Mouse (Mus musculus) kidney, postnatal 14 days (tissue): Measurements from ENCODE around the gene Pam.
"Not testable (repeated sequence)": the region's sequence is repeated elsewhere in the genome, so short reads cannot be mapped to it uniquely, and the experiment has no call there.

Experiments
- DNase-seq: peaks from one replicate; pipeline ENCODE4 v3.0.0; 2022; ENCODE audit warnings: mixed read lengths

Pam gene

DNA sequence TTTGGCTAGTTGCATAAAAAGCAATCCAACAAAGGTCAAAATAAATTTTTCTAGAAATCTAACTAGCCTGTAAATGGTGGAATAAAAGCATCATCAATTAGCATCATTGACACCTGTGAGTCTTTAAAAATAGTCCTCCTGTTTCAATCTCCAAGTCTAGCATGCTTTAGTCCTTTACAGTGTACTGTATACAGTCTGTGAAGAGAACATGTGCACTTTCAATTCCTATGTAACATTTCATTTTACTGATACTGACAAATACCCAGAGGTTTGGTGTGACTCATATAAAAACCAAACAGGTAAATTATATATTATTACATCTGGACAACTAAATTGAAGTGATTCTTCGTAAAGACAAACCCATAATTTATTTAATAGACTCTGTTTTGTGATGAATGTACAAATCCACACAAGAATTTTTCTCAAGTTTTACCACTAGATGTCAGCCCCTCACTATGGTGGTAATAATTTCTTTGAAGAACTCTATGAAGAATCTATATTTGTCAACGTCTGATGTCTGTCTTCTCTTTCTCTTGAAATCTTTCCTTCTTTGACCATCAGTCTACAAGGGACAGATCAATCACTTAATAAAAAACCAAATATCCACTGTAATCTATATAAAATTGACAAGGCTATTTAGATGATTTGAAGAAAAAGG, 286.1 kb downstream of the Pam start:
- peak; percentile 12 for DNase-seq

DNA sequence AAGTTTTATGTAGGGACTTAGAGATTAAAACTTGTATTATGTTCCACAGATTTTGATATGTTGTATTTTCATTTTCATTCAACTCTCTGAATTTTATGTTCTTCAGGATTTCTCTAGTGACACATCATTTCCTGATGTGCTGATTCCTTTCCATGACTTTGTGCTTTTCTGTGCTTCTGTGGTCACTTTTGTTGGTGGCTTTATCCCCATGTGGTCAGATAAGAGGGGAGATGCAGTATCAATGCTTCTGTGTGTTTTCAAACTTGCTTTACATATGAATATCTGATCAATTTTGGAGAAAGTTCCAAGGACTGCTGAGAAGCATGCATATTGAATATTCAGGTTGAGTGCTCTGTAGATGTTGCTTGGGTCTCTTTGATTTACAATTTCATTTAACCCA, 290.9 kb downstream of the Pam start:
- no peak for DNase-seq

DNA sequence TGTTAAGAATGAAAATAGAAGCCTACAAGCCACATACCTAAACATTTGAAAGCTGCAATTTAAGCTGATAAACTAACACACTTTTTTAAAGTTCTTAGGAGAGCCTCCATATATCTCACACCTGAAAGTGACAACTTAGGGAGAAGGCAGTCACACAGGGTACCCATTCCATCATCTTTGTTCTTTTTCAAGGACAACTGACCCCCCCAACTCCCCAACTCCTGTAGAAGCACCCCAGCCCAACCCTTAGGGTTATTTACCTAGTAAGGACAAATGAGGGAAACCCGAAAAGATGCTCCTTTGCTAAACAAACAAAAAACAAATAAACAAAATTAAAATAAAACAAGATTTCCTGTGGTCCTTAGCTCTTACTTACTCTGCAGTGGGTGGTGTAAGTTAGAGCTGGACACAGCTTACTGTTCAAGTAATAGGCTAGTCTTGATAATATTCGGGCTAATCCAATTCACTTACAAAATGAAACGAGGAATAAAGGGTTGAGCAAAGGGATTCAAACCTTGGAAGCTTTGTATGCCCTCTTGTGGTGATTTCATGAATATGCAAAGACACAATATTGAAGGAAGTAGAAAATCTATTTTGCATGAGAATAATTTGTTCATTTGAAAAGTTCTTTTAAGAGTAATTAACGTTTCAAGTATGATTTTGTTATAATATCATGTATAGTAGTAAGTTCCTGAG, 293.1 kb downstream of the Pam start:
- DNase-seq: no peak

DNA sequence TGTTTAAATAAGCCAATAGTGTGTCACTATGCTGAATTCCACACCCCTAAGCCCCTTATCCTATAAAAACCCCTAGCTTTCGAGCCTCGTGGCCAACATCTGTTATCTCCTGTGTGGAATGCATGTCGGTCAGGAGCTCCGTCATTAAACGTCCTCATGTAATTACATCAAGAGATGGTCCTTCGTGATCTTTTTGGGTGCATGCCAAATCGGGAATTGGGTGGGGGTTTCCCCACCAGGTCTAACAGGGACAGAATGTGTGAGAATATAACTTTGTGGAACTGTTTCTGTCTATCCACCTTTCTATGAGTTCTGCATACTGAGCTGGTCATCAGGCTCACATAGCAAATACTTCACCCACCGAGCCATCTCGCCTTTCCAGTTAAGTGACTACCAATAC, 299.5 kb downstream of the Pam start:
- DNase-seq: no peak

DNA sequence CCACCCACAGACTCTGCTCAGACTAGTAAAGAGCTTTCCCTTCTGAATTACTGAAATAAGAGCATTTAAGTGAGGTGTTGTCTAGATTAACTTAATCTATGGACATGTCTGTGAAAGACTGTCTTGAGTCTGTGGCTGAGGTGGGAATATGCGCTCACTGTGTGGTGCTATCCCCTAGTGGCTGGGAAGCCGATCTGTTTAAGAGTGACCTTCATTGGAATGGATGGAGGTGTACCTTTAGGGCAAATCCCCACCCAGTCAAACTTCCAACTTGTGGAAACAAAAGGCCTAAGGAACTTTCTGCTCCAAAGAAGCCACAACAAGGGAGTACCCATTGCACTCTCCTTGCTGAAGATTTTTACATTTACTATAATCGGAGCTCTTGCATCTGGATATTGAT, 301.3 kb downstream of the Pam start:
- DNase-seq: no peak

DNA sequence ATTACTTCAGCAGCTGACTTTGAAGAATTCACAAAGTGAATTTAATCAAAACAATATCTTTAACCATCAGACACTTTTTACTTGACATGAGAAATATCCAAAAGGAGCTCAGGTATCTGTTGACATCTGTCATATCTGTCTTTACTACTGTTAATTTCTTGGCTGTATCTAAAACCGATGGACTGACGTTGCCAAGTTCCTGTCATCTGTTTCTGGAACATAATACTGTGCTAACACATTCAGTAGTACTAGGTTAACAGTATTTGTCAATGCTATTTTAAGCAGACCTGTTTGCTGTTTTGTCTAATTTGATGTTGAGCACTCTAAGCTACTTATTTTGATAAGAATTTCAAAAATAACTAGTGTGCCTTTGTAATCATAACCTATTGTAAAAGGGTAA, 307.0 kb downstream of the Pam start:
- DNase-seq: no peak

DNA sequence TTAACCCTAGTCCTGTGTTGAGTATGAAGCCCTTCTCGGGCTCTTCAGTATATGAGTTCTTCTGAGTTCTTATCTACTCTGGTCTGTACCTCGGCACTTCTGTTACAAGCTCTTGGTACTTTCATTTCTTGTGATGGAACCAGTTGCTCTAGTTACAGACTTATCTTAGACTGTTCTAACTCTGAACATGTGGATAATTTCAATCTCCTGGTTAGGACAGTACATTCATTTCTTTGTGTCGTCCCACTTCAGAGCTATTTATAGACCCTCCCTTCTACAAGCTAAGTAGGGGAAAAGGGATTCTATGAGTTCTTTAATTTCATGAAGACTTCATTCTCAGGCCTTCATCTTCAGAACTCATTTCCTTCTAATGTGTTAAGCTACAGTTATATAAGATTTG, 307.8 kb downstream of the Pam start:
- DNase-seq: no peak

DNA sequence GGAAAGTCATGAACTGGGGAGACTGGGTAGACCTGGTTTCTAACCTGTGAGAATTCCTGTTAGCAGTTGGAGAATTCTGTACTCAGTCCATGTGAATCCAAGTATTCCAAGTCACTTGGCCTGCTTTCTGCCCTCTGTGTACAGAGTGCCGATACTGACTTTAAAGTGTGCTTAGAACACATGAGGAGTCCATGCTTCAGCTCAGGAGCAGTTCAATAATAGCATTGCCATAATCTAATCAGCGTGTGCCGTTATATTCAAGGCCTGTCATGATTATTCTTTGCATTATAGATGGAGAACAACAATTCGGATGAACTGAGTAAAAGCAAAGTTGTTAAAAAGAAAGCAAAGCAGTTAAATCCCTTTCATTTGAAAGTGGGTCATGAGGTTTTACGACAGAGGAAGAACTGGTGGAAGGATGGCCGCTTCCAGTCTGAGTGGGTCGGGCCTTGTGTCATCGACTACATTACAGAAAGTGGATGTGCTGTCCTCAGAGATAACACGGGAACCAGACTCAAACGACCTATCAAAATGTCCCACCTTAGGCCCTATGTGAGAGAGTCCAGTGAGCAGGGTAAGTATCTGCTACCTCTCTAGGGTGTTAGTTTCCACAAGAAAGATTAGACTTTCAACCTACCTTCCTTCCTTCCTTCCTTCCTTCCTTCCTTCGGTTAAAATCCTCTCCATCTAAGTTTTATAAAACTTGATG, 309.6 kb downstream of the Pam start:
- no peak for DNase-seq

DNA sequence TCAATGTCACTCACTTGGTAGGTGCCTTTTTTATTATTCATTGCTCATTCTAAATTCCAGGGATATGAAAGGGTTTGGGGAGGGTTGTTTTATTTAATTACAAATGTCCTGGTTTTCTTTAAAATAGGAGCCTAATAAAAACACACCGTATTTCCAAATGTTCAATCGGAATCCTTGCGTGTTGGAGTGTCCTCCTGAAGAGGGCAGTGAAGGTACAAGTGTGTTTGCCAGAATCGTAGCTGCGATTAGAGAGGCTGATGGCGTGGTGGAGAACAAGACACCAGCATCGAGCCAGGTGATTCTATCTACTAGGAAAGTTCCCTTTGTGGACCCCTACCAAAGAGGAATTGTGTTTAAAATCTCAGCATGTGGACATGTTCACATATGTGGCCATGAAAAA, 310.5 kb downstream of the Pam start:
- DNase-seq: no peak

DNA sequence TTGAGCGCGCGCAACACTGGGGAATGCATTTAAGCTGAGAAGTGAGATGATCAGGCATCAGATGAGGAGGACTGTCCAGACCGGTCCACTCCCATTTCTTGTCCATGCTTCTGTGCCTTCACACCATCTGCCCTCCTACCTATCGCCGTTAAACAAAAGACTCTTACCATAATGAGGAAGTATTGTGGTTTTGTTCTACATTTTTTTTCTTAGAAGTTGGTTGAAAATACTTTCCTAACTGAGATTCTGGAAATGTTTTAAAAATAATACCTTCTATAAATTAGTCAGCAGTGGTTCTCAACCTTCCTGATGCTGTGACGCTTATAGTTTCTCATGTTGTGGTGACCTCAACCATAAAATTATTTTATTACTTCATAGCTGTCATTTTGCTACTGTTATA, 313.8 kb downstream of the Pam start:
- no peak for DNase-seq

DNA sequence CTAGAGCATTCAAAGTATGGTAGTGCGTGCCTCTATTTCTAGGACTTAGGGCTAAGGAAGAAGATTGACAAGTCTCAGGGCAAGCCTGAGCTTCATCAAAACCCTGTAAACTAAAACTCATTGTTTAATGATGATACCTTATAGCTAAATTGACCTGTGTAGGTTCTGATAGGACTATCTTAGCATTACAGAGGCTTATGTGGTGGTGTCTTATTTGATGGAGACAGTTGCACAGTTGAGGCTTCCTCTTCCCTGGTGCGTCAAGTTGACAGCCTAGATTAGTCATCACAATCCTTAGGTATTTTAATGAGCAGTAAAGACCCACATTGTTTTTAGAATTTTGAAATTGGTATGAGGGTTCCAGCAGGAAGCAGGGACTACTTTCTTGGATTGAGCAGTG, 321.5 kb downstream of the Pam start:
- DNase-seq: no peak

DNA sequence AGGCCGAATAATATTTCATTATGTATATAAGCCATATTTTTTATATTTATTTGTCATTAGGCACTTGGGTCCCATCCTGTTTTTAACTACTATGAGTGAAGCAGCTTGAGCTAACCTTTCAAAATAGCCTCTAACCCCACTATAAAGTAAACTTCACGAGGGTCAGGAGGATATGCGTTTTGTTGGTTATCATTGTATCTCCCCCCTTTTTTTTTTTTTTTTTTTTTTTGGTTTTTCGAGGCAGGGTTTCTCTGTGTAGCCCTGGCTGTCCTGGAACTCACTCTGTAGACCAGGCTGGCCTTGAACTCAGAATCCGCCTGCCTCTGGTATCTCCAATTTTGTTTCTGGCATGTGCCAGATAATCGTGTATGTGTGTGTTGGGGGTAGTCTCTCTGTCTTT, 322.1 kb downstream of the Pam start:
- DNase-seq: no peak

DNA sequence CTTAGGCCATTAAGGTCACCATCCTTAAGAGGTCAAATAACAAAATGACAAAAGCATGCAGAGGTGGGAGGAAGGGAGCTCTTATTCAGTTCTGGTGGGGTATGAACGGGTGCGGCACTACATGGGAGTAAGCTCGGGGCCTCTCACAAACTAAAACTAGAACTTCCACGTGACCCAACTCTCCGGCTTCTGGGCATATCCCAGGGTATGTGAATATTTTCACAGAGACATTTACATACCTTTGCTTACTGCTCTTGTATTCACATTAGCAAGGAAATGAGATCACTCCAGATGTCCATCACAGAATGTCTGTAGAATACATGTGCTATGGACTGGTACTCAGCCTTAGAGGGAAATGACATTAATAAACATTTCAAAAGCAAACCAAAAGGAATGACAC, 323.7 kb downstream of the Pam start:
- DNase-seq: no peak

DNA sequence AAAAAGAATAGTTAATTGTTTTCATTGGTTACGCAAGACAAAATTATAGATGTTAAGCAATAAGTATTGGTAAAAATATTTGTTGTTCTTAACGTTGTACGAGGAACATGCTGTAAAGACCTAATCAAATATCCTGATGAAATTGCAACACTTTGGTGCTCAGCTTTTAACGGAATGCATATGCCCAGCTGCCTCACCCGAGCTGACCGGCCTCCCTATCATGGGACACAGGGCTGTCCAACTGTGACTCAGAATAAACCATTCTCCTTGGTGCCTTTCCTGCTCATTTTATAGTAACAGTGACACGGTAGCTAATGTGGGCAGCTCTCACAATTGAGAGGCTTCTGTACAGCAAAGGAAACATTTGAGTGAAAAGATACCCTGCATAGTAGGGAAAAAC, 324.3 kb downstream of the Pam start:
- no peak for DNase-seq

DNA sequence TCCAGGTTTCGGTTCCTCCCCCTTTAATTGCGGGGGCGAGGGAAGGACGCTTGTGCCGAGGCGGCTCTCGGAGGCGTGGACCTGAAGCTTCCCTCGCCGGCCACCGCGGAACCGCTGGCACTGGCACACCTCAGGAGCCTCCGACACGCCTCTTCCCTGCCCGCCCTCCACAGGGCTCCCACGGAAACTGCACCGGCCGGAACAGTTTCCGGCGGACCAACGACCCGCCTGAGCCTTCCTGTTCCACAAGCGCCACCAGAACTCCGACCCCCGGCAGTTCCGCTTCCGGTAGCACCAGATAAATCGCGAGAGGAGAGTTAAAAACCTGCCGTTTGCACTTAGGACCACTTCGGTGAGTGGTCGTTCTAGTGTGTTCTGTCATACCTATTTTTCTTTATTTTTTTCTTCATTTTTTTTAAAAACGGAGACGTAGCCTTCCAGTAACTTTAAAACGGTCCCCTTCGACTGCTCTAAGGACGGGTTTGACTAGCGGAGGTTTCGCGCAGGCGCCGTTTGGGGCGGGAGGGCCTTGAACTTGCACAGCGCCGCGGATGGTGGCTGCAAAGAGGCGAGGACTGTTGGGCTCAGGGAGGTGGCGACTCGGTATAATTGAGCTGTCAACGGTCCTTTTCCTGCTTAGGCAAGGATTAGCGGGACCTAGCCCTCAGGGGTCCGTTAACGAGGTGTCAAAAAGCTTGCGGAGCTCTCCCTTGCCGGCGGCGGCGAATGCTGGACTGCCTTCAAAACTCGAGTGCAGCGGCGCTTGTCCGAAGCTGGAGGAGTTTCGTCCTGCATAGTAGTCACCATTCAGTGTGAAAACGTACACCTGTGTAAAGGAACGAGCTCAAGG, 325.3 kb downstream of the Pam start, which contains the start of the genes Gin1 and Ppip5k2:
TSS of gene Gin1 (plus strand) at position 269 of the 850 bp plus-strand sequence.
TSS of gene Ppip5k2 (minus strand) at position 508 of the 850 bp plus-strand sequence.
- peak; percentile 96 for DNase-seq

DNA sequence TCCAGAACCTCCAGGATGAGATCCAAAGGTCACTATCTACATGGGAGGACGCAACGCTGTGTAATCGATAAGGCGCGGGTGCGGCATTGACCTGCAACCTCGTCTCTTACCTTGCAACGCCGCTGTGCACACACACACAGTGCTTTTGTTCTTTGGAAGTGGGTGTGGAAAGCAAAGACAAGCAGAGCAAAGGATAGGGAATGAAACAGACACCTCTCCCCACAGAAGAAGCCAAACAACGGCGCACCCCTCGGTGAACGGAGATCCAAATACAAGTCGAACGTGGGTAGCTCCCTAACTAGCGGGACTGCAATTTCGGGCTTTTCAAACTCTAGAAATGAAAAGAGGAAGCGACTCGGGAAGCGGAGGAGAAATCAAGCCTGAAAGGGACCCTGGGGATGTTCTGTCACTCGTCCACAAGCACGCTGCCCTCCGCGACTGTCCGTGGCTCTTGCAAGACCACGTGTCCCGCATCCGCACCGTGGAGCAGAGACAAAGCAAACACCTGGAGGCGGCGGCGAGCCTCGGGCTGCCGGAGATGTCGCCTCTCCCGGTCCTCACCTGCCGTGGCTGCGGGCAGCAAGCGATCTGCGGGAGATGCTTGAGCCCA, 326.0 kb downstream of the Pam start:
- peak; percentile 19 for DNase-seq

DNA sequence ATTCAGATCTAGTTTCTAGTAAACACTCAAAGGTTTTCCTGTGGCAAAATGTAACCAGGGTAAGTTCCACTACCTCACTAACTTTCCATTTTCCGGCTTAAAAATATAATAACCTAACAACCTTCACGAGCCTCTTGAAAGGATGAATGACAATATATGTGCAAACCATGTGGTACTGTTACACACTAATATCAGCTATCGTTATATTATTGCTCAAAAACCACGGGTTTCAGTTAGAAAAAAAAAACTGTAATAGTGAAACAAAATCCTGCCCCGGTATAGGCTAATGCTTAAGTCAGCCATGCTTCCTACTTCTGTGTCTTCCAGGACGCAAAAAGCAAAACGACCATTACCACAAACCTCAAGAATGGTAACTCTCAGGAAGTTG, 326.5 kb downstream of the Pam start:
- DNase-seq: no peak

DNA sequence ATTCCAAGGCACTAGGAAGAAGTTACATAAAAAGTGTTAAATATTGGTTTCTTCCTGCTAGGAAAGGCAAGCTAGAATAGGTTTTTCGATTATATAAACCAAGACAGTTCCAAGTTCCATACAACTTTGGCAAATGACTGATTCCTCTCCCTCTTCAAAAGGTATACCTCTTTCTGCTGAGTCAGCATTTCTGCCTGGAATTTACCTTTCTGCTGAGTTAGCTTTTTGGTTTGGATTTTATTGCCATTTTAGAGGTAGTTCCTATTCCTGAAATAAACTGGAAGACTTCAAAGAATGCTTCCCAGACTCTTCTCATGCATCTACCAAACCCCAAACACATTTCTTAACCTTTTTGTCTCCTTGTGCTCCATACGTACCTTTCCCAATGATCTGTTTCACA, 327.4 kb downstream of the Pam start:
- no peak for DNase-seq

DNA sequence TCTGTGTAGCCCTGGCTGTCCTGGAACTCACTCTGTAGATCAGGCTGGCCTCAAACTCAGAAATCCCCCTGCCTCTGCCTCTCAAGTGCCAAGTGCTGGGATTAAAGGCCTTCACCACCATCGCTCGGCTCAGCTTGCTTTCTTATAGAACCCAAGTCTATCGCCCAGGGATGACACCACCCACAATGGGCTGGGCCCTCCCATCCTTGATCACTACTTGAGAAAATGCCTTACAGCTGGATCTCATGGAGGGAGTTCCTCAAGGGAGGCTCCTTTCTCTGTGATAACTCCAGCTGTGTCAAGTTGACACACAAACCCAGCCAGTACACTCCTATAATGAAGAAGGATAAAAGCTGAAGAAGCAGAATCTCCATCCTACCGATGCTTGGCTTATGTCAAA, 329.7 kb downstream of the Pam start:
- DNase-seq: not testable (repeated sequence)

DNA sequence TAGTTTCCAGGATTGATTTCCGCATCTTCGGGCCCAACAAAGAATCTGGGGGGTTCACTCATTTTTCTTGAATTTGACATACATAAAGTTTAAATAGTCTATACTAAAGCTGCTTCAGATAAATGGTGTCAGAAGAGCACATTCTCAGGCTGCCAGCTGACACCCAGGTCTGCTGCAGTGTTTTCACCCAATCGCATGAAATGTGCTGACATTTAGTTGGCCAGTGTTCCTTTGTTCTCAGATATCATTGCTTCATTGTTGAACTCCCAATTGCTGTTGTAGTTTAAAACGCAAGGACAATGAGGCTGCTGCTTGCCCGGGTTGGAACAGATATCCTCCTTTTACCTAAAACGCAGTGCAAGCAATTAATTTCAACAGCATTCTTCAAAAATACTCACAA, 334.0 kb downstream of the Pam start:
- no peak for DNase-seq

DNA sequence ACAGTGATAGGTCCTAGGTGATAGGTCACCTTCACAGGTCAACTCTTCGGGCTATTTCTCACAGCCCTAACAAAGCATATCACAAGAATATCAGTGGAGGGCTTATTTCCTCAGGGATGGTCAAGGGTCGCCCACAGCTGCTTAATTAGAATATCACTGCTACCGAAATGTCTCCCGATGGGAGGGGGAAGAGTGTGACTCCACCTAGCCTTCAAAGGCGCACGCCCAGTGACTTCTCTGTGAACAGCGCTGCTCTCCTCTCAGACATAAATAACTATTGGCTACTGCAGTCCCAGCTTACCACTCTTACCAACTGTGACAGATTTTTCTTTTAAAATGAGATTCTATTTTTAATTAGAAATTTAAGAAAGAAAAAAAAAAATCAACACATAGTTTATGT, 334.8 kb downstream of the Pam start:
- DNase-seq: no peak

DNA sequence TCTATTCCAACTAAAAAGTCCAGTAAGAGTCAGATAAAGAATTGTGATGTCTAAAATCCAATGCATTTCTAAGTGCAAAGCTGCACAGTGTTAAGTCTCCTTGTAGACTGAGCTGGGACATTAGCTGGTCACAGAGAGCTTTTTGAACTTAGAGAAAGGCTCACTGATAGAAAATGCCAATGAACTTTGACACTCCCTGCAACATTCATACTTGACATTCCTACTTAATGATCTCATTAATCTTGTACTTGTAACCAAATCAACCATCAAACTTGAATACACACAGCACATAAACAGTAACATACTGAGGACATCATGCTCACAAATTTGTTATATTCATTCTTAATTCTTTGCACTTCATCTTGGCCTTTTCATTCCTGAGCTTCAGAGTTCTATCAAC, 335.6 kb downstream of the Pam start:
- DNase-seq: no peak

DNA sequence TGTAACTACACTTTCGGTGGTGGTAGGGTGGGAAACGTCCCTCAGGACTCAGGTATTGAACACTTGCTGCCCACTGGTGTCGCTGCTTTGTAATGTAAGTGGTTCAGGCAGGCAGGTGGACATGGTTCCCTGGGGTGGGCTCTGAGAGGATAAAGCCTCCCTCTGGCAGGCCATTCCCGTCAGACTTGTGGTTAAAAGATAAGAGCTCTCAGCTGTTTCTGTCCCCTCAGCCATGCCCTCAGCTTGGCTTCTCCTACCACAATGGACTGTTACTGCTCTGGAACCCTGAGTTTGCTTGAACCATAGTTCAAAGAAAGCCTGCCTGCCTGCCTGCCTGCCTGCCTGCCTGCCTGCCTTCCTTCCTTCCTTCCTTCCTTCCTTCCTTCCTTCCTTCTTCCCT, 341.1 kb downstream of the Pam start:
- DNase-seq: no peak
